Mouse (Mus musculus): ENCODE data around the gene E2f1. TPM values are rescaled to one million over a fixed set of nuclear protein-coding genes. Genes with fewer than 3 reads are reported as not detected.

Gene E2f1
- polyA plus RNA-seq, 1 experiment from 2014 or later = 24.6 TPM

- no peak for ATAC-seq (ENCODE audit: insufficient number of reproducible peaks, low FRiP score, low TSS enrichment, low read depth)
- H3K36me3 ChIP-seq = peaks cover 62% of the 10 kb centered on the region
- no peak overlapping the region for H3K27ac ChIP-seq (replicated peaks)
- no peaks in the 10 kb centered on the region for H3K4me1 ChIP-seq
- 96% methylated on average over 2 of the region's 2 CpGs for WGBS
- no peak overlapping the region for H3K4me2 ChIP-seq (replicated peaks)
- no peak overlapping the region for H3K4me3 ChIP-seq (replicated peaks)
- H3K9me3 ChIP-seq (replicated peaks) = no peaks in the 10 kb centered on the region
- H3K9ac ChIP-seq = no peak overlapping the region
- no peaks in the 10 kb centered on the region for H3K27me3 ChIP-seq
Measured at GRCm38 (mm10) chr2:154525285-154525684, 44.4 kb downstream of the E2f1 start.

- Histone ChIP-seq H3K4me1 (no peaks in the 10 kb centered on the region), H3K27me3 (no peaks in the 10 kb centered on the region), H3K4me2 (replicated peaks) (no peak overlapping the region), H3K9me3 (replicated peaks) (no peaks in the 10 kb centered on the region), H3K4me3 (replicated peaks) (no peak overlapping the region), H3K36me3 (peaks cover 68% of the 10 kb centered on the region), H3K27ac (replicated peaks) (no peak overlapping the region), H3K9ac (no peak overlapping the region)
- 90% methylated on average over 5 of the region's 5 CpGs for WGBS
- ATAC-seq (ENCODE audit: insufficient number of reproducible peaks, low FRiP score, low TSS enrichment, low read depth) = no peak
Measured at GRCm38 (mm10) chr2:154522334-154522733, 47.4 kb downstream of the E2f1 start.

- Histone ChIP-seq H3K9ac (no peak overlapping the region), H3K36me3 (peaks cover 69% of the 10 kb centered on the region), H3K9me3 (replicated peaks) (no peaks in the 10 kb centered on the region), H3K27ac (replicated peaks) (no peak overlapping the region), H3K4me3 (replicated peaks) (no peak overlapping the region), H3K27me3 (no peaks in the 10 kb centered on the region), H3K4me2 (replicated peaks) (no peak overlapping the region), H3K4me1 (no peaks in the 10 kb centered on the region)
- no peak for ATAC-seq (ENCODE audit: insufficient number of reproducible peaks, low FRiP score, low TSS enrichment, low read depth)
Measured at GRCm38 (mm10) chr2:154521449-154521848, 48.2 kb downstream of the E2f1 start.

- H3K36me3 ChIP-seq = peaks cover 46% of the 10 kb centered on the region
- 91% methylated on average over 5 of the region's 5 CpGs for WGBS
- no peak for ATAC-seq (ENCODE audit: insufficient number of reproducible peaks, low FRiP score, low TSS enrichment, low read depth)
- no peaks in the 10 kb centered on the region for H3K9me3 ChIP-seq (replicated peaks)
- no peaks in the 10 kb centered on the region for H3K27me3 ChIP-seq
- H3K4me1 ChIP-seq = no peaks in the 10 kb centered on the region
- H3K4me2 ChIP-seq (replicated peaks) = no peak overlapping the region
- no peak overlapping the region for H3K4me3 ChIP-seq (replicated peaks)
- H3K9ac ChIP-seq = no peak overlapping the region
- H3K27ac ChIP-seq (replicated peaks) = no peak overlapping the region
Measured at GRCm38 (mm10) chr2:154517424-154517823, 52.3 kb downstream of the E2f1 start.

GRCm38 (mm10) chr2:154516944-154517343 lies 52.7 kb downstream of the E2f1 start:
- 78% methylated on average over 3 of the region's 3 CpGs for WGBS
- H3K27ac ChIP-seq (replicated peaks) = no peak overlapping the region
- no peak overlapping the region for H3K4me3 ChIP-seq (replicated peaks)

GRCm38 (mm10) chr2:154510141-154510540 lies 59.6 kb downstream of the E2f1 start:
- WGBS = 92% methylated on average over 3 of the region's 3 CpGs
- Histone ChIP-seq H3K4me2 (replicated peaks) (no peak overlapping the region), H3K27ac (replicated peaks) (no peak overlapping the region), H3K27me3 (no peaks in the 10 kb centered on the region), H3K9ac (no peak overlapping the region), H3K36me3 (peaks cover 45% of the 10 kb centered on the region), H3K4me1 (no peaks in the 10 kb centered on the region), H3K9me3 (replicated peaks) (no peaks in the 10 kb centered on the region), H3K4me3 (replicated peaks) (no peak overlapping the region)
- no peak for ATAC-seq (ENCODE audit: insufficient number of reproducible peaks, low FRiP score, low TSS enrichment, low read depth)

More at GRCm38 (mm10) chr2:154516944-154517343, 52.7 kb downstream of the E2f1 start:
- no peak for ATAC-seq (ENCODE audit: insufficient number of reproducible peaks, low FRiP score, low TSS enrichment, low read depth)
- Histone ChIP-seq H3K27me3 (no peaks in the 10 kb centered on the region), H3K9ac (no peak overlapping the region), H3K4me1 (no peaks in the 10 kb centered on the region), H3K4me2 (replicated peaks) (no peak overlapping the region), H3K36me3 (peaks cover 47% of the 10 kb centered on the region), H3K9me3 (replicated peaks) (no peaks in the 10 kb centered on the region)

Other genes starting within 250 kb of the E2f1 start
- 20.1 and 21.1 TPM in 2 replicates for gene Cdk5rap1, start 196.9 kb downstream of the E2f1 start, polyA plus RNA-seq (2015; fragmentation: Nextera tagmentation; extraction: Ambion mirVana)
- 12.1 and 12.8 TPM in 2 replicates for gene Snta1, start 161.8 kb downstream of the E2f1 start, polyA plus RNA-seq (2015; fragmentation: Nextera tagmentation; extraction: Ambion mirVana)
- gene Cbfa2t2, start 133.4 kb downstream of the E2f1 start, polyA plus RNA-seq (2015; fragmentation: Nextera tagmentation; extraction: Ambion mirVana) = 40.9 and 43.6 TPM in 2 replicates
- 0.83 and 1.3 TPM in 2 replicates for gene 1700003F12Rik, start 22.8 kb downstream of the E2f1 start, polyA plus RNA-seq (2015; fragmentation: Nextera tagmentation; extraction: Ambion mirVana)
- gene Actl10, start 18.1 kb downstream of the E2f1 start, polyA plus RNA-seq (2015; fragmentation: Nextera tagmentation; extraction: Ambion mirVana) = 0.17 and 0.25 TPM in 2 replicates
- gene Necab3, start 11.0 kb downstream of the E2f1 start, polyA plus RNA-seq (2015; fragmentation: Nextera tagmentation; extraction: Ambion mirVana) = 3.4 and 4.3 TPM in 2 replicates
- gene Pxmp4, start 33.8 kb upstream of the E2f1 start, polyA plus RNA-seq (2015; fragmentation: Nextera tagmentation; extraction: Ambion mirVana) = 30.5 and 33.1 TPM in 2 replicates
- 1.6 and 2.0 TPM in 2 replicates for gene Zfp341, start 43.4 kb upstream of the E2f1 start, polyA plus RNA-seq (2015; fragmentation: Nextera tagmentation; extraction: Ambion mirVana)
- 0.49 TPM in 1 of 2 replicates, not detected in the other for gene 4930519P11Rik, start 43.5 kb upstream of the E2f1 start, polyA plus RNA-seq (2015; fragmentation: Nextera tagmentation; extraction: Ambion mirVana)
- gene Chmp4b, start 81.8 kb upstream of the E2f1 start, polyA plus RNA-seq (2015; fragmentation: Nextera tagmentation; extraction: Ambion mirVana) = 38.1 and 47.7 TPM in 2 replicates
- not detected in 2 replicates for gene Gm14214, start 200.1 kb upstream of the E2f1 start, polyA plus RNA-seq (2015; fragmentation: Nextera tagmentation; extraction: Ambion mirVana)
- gene Raly, start 221.2 kb upstream of the E2f1 start, polyA plus RNA-seq (2015; fragmentation: Nextera tagmentation; extraction: Ambion mirVana) = 49.4 TPM in 2 replicates
- 18.8 and 20.1 TPM in 2 replicates for gene a, start 221.5 kb upstream of the E2f1 start, polyA plus RNA-seq (2015; fragmentation: Nextera tagmentation; extraction: Ambion mirVana)